Mouse (Mus musculus) liver, embryonic 18 days (tissue): ENCODE data around the gene Lsm6. TPM values are rescaled to one million over a fixed set of nuclear protein-coding genes. Genes with fewer than 3 reads are reported as not detected.

Experiments used
- polyA plus RNA-seq: library from polyadenylated mRNA; depleted of rRNA; stranded (reverse); fragments of >200 nt; gene quantifications from 2 replicates; pipeline ENCODE4 v1.2.3, GENCODE M21; 2012; rRNA removed

The Lsm6 gene
- 41.6 and 48.9 TPM in 2 replicates for polyA plus RNA-seq

GRCm38 (mm10) chr8:78820673-78821310 lies at the start of gene Lsm6:
Gene Lsm6, minus strand, starts transcription at chr8:78821140.

Other genes with a start within 250 kb of the Lsm6 start
- gene Zfp827, start 207.3 kb upstream of the Lsm6 start, polyA plus RNA-seq: 1.7 and 2.4 TPM in 2 replicates